Mouse (Mus musculus): ENCODE results near the gene Slc15a5. TPM values are rescaled to one million over a fixed set of nuclear protein-coding genes. Genes with fewer than 3 reads are reported as not detected.

Gene Slc15a5
- polyA plus RNA-seq, 1 experiment, result not detected

GRCm38 (mm10) chr6:138006525-138007251, 73.0 kb downstream of the Slc15a5 start:
- Histone ChIP-seq H3K4me3 (ENCODE audit: insufficient read depth, poor library complexity, severe bottlenecking) (no peak overlapping the region), H3K36me3 (ENCODE audit: control insufficient read depth, insufficient read depth) (no peaks in the 10 kb centered on the region), H3ac (ENCODE audit: control insufficient read depth, insufficient read length, low read depth) (no peak overlapping the region), H3K79me2 (ENCODE audit: control insufficient read depth, insufficient read depth) (no peaks in the 10 kb centered on the region), H3K27me3 (ENCODE audit: control insufficient read depth, insufficient read depth, insufficient read length) (peaks cover 12% of the 10 kb centered on the region), H3K79me3 (ENCODE audit: low read depth) (no peaks in the 10 kb centered on the region)
- TF ChIP-seq CTCF (IDR thresholded peaks at IDR 0.05; ENCODE audit: control insufficient read depth, insufficient read depth, insufficient read length) (no peak), MYOG (IDR thresholded peaks at IDR 0.05; ENCODE audit: control insufficient read depth, extremely low read depth, insufficient read length) (no peak), CEBPB (IDR thresholded peaks at IDR 0.05; ENCODE audit: low read depth) (no peak), FOSL1 (IDR thresholded peaks at IDR 0.05; ENCODE audit: insufficient read depth, low read length, poor library complexity, severe bottlenecking) (no peak), MYOD1 (IDR thresholded peaks at IDR 0.05; ENCODE audit: control insufficient read depth, insufficient read length, low read depth) (no peak), USF1 (IDR thresholded peaks at IDR 0.05; ENCODE audit: low read depth) (no peak), MAX (IDR thresholded peaks at IDR 0.05) (no peak)

GRCm38 (mm10) chr6:137989853-137990252, 89.9 kb downstream of the Slc15a5 start:
- TF ChIP-seq MYOD1 (IDR thresholded peaks at IDR 0.05; ENCODE audit: control insufficient read depth, insufficient read length, low read depth) (no peak), MAX (IDR thresholded peaks at IDR 0.05) (no peak), MYOG (IDR thresholded peaks at IDR 0.05; ENCODE audit: control insufficient read depth, extremely low read depth, insufficient read length) (no peak), FOSL1 (IDR thresholded peaks at IDR 0.05; ENCODE audit: insufficient read depth, low read length, poor library complexity, severe bottlenecking) (no peak), CTCF (IDR thresholded peaks at IDR 0.05; ENCODE audit: control insufficient read depth, insufficient read depth, insufficient read length) (no peak), USF1 (IDR thresholded peaks at IDR 0.05; ENCODE audit: low read depth) (no peak), CEBPB (IDR thresholded peaks at IDR 0.05; ENCODE audit: low read depth) (no peak)
- H3K4me3 ChIP-seq (ENCODE audit: insufficient read depth, poor library complexity, severe bottlenecking), result no peak overlapping the region
- no peaks in the 10 kb centered on the region for H3K79me3 ChIP-seq (ENCODE audit: low read depth)
- no peaks in the 10 kb centered on the region for H3K79me2 ChIP-seq (ENCODE audit: control insufficient read depth, insufficient read depth)
- no peaks in the 10 kb centered on the region for H3K36me3 ChIP-seq (ENCODE audit: control insufficient read depth, insufficient read depth)
- H3K27me3 ChIP-seq (ENCODE audit: control insufficient read depth, insufficient read depth, insufficient read length), result no peaks in the 10 kb centered on the region
- no peak overlapping the region for H3ac ChIP-seq (ENCODE audit: control insufficient read depth, insufficient read length, low read depth)

DNA sequence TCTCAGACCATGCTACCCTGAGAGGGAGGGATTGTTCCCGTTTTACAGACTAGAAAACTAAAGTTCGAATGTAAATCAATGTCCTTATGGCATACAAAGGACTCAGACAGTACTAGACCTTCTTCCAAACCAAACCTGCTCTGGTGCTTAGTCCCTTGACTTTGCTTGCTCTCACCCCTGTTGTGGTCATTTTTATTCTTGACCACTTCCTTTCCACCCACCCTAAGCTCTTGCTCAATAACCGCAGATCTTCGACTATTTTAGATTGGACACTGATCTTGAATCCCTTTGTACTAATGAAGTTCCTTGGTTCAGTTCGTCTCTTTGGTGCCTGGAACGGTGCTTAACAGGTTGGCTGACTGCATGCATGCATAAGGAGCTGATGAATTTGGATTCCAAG, 94.5 kb downstream of the Slc15a5 start:
- Histone ChIP-seq H3K36me3 (ENCODE audit: control insufficient read depth, insufficient read depth) (no peaks in the 10 kb centered on the region), H3K79me2 (ENCODE audit: control insufficient read depth, insufficient read depth) (no peaks in the 10 kb centered on the region), H3ac (ENCODE audit: control insufficient read depth, insufficient read length, low read depth) (no peak overlapping the region), H3K4me3 (ENCODE audit: insufficient read depth, poor library complexity, severe bottlenecking) (no peak overlapping the region), H3K27me3 (ENCODE audit: control insufficient read depth, insufficient read depth, insufficient read length) (no peaks in the 10 kb centered on the region), H3K79me3 (ENCODE audit: low read depth) (no peaks in the 10 kb centered on the region)
- TF ChIP-seq USF1 (IDR thresholded peaks at IDR 0.05; ENCODE audit: low read depth) (no peak), MYOG (IDR thresholded peaks at IDR 0.05; ENCODE audit: control insufficient read depth, extremely low read depth, insufficient read length) (no peak), MYOD1 (IDR thresholded peaks at IDR 0.05; ENCODE audit: control insufficient read depth, insufficient read length, low read depth) (no peak), FOSL1 (IDR thresholded peaks at IDR 0.05; ENCODE audit: insufficient read depth, low read length, poor library complexity, severe bottlenecking) (no peak), CTCF (IDR thresholded peaks at IDR 0.05; ENCODE audit: control insufficient read depth, insufficient read depth, insufficient read length) (no peak), CEBPB (IDR thresholded peaks at IDR 0.05; ENCODE audit: low read depth) (no peak), MAX (IDR thresholded peaks at IDR 0.05) (no peak)

GRCm38 (mm10) chr6:137982195-137982737, 97.5 kb downstream of the Slc15a5 start:
- Histone ChIP-seq H3K27me3 (ENCODE audit: control insufficient read depth, insufficient read depth, insufficient read length) (no peaks in the 10 kb centered on the region), H3K36me3 (ENCODE audit: control insufficient read depth, insufficient read depth) (no peaks in the 10 kb centered on the region), H3K79me3 (ENCODE audit: low read depth) (no peaks in the 10 kb centered on the region), H3K4me3 (ENCODE audit: insufficient read depth, poor library complexity, severe bottlenecking) (no peak overlapping the region), H3ac (ENCODE audit: control insufficient read depth, insufficient read length, low read depth) (no peak overlapping the region), H3K79me2 (ENCODE audit: control insufficient read depth, insufficient read depth) (no peaks in the 10 kb centered on the region)
- TF ChIP-seq CEBPB (IDR thresholded peaks at IDR 0.05; ENCODE audit: low read depth), result no peak
- TF ChIP-seq FOSL1 (IDR thresholded peaks at IDR 0.05; ENCODE audit: insufficient read depth, low read length, poor library complexity, severe bottlenecking), result no peak
- TF ChIP-seq CTCF (IDR thresholded peaks at IDR 0.05; ENCODE audit: control insufficient read depth, insufficient read depth, insufficient read length), result no peak
- TF ChIP-seq MAX (IDR thresholded peaks at IDR 0.05), result no peak
- TF ChIP-seq USF1 (IDR thresholded peaks at IDR 0.05; ENCODE audit: low read depth), result no peak
- TF ChIP-seq MYOD1 (IDR thresholded peaks at IDR 0.05; ENCODE audit: control insufficient read depth, insufficient read length, low read depth), result no peak
- TF ChIP-seq MYOG (IDR thresholded peaks at IDR 0.05; ENCODE audit: control insufficient read depth, extremely low read depth, insufficient read length), result no peak

DNA sequence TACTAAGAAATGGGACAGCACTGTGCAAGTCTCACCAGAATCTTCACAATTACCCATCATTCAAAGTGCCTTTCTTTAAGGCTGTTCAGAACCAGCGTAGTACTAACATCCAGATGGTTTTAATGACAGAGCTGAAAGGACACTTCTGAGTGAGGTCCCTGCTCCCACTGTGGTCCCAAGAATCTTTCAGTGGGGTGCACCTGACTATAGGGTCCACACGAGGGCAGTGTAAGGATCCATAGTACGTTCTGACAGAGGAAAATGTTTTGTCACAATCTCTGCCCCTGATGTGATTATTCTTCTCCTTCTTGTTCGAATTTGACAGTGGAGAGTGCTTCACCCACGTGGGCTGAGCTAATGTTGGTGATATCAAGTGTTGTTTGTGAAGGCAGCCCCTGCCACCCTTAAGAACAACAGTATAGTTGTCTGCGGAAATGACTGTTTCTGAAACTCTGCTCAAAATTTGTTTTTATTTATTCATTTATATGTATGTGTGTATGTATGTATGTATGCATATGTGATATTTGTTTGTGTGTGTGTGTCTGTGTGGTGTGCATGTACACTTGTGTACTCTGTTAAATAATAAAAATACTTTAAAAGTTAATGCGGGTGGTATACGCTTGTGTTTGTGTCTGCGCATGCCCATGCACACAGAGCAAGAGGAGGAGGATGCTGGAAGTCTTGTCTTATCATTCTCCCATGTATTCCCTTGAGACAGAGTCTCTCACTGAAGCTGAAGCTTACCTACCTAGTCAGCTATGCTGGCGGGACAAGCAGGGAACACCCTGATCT, 98.6 kb downstream of the Slc15a5 start:
- H3ac ChIP-seq (ENCODE audit: control insufficient read depth, insufficient read length, low read depth), result no peak overlapping the region
- TF ChIP-seq CTCF (IDR thresholded peaks at IDR 0.05; ENCODE audit: control insufficient read depth, insufficient read depth, insufficient read length) (no peak), MYOD1 (IDR thresholded peaks at IDR 0.05; ENCODE audit: control insufficient read depth, insufficient read length, low read depth) (no peak), MAX (IDR thresholded peaks at IDR 0.05) (no peak), FOSL1 (IDR thresholded peaks at IDR 0.05; ENCODE audit: insufficient read depth, low read length, poor library complexity, severe bottlenecking) (no peak), USF1 (IDR thresholded peaks at IDR 0.05; ENCODE audit: low read depth) (no peak), MYOG (IDR thresholded peaks at IDR 0.05; ENCODE audit: control insufficient read depth, extremely low read depth, insufficient read length) (no peak), CEBPB (IDR thresholded peaks at IDR 0.05; ENCODE audit: low read depth) (no peak)

More for the DNA sequence above, 98.6 kb downstream of the Slc15a5 start:
- no peak overlapping the region for H3K4me3 ChIP-seq (ENCODE audit: insufficient read depth, poor library complexity, severe bottlenecking)
- H3K27me3 ChIP-seq (ENCODE audit: control insufficient read depth, insufficient read depth, insufficient read length), result no peaks in the 10 kb centered on the region
- H3K79me3 ChIP-seq (ENCODE audit: low read depth), result no peaks in the 10 kb centered on the region
- H3K36me3 ChIP-seq (ENCODE audit: control insufficient read depth, insufficient read depth), result no peaks in the 10 kb centered on the region
- no peaks in the 10 kb centered on the region for H3K79me2 ChIP-seq (ENCODE audit: control insufficient read depth, insufficient read depth)
